16 mouse cellular contexts compared by ENCODE assay signal in the genomic region with DNA sequence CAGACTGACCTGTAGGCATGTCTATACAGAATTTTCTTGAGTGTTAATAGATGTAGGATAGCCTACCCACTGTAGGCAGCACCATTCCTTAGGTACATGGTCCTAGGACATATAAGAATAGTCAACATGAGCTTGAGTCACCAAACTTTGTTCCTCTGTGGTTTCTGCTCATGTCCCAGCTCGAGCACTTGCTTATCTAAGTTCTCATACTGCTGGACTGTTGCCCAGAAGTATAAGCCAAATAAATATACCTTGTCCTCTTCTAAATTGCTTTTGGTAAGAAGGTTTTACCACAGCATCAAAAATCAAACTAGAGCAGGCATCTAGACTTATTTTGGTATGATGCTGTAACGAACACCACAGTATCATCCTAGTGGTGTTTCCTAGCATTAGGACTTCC.
"Had no signal": no experiment of that assay in that cellular context is flagged by ENCODE, and none has a peak within 500 bp of the region (broad histone marks: within the 10 kb centered on the region; RNA-seq: fewer than 3 reads in every experiment).

No protein-coding gene starts in this region.

- H3K4me1 ChIP-seq: liver, embryonic 15.5 days; megakaryocyte, embryonic 14.5 days; midbrain, embryonic 13.5 days; midbrain, embryonic 15.5 days; neural tube, embryonic 12.5 days; stomach, embryonic 15.5 days had no signal

- ATAC-seq: midbrain, embryonic 13.5 days; midbrain, embryonic 15.5 days had no signal

- H3K27me3 ChIP-seq: liver, embryonic 15.5 days; megakaryocyte, embryonic 14.5 days; midbrain, embryonic 13.5 days; midbrain, embryonic 15.5 days; neural tube, embryonic 12.5 days; stomach, embryonic 15.5 days had no signal

- DNase-seq: lung, adult 18-20 months; lung, embryonic 14.5 days; lung, postnatal 10 days; lung, postnatal 4 days; right cerebral cortex, postnatal 14 days; thymus, adult 2 months; thymus, postnatal 25 days; thymus, postnatal 4 days had no signal

- H3K9ac ChIP-seq: liver, embryonic 15.5 days; lung, embryonic 14.5 days; midbrain, embryonic 13.5 days; midbrain, embryonic 15.5 days; neural tube, embryonic 12.5 days; stomach, embryonic 15.5 days had no signal

- H3K36me3 ChIP-seq: liver, embryonic 15.5 days; midbrain, embryonic 13.5 days; midbrain, embryonic 15.5 days; neural tube, embryonic 12.5 days; stomach, embryonic 15.5 days had no signal

- H3K27ac ChIP-seq: liver, embryonic 15.5 days; midbrain, embryonic 13.5 days; midbrain, embryonic 15.5 days; neural tube, embryonic 12.5 days; stomach, embryonic 15.5 days; stomach, postnatal 0 days had no signal

- H3K4me3 ChIP-seq: liver, embryonic 15.5 days; megakaryocyte, embryonic 14.5 days; midbrain, embryonic 13.5 days; midbrain, embryonic 15.5 days; neural tube, embryonic 12.5 days; stomach, embryonic 15.5 days had no signal

- H3K4me2 ChIP-seq: liver, embryonic 15.5 days; lung, embryonic 14.5 days; midbrain, embryonic 11.5 days; midbrain, embryonic 13.5 days; midbrain, embryonic 15.5 days; neural tube, embryonic 12.5 days; stomach, embryonic 15.5 days had no signal

- H3K9me3 ChIP-seq: liver, embryonic 15.5 days; megakaryocyte, embryonic 14.5 days; midbrain, embryonic 13.5 days; midbrain, embryonic 15.5 days; neural tube, embryonic 12.5 days; stomach, embryonic 15.5 days had no signal
